Mouse (Mus musculus): ENCODE measurements around the gene Cox19.

DNA sequence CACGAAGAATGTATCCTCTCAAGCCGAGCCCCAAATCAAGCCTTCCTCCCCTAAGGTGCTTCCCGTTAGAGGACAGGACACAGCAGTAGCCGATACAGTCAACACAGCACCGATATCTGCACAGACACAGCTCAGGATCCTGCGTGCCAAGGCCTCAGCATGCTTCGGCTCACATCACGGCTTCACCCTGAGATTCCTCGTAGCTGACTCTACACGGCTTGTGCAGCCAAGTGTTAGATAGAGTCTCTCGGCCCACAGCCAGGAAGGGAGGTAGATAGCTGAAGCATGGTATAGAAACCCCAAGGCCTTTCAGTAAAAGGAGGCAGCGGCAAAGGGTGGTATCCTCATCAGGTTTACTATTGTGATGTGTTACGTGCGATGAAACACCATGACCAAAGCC, 48.8 kb upstream of the Cox19 start:
- TF ChIP-seq EP300 (IDR thresholded peaks at IDR 0.05) (no peak), CTCF (IDR thresholded peaks at IDR 0.05) (no peak)
